In genomic region chr12:80131359-80132249, GRCm38 (mm10) we compare ENCODE assay signal across 9 mouse cellular contexts. TPM values are rescaled to one million over a fixed set of nuclear protein-coding genes. Genes with fewer than 3 reads are reported as not detected.
DNase-seq lines count a peak whose midpoint lies in the region; ATAC-seq and TF ChIP-seq lines count a peak whose summit lies in the region.
"Had no signal": no experiment of that assay in that cellular context is flagged by ENCODE, and none has a peak within 500 bp of the region (broad histone marks: within the 10 kb centered on the region; RNA-seq: fewer than 3 reads in every experiment).

No protein-coding gene starts in this region.

- no peak for TF ChIP-seq CTCF in CH12.LX (conservative IDR thresholded peaks at IDR 0.05 in 1 of 2, IDR thresholded peaks at IDR 0.05 in 1 of 2; ENCODE audit: low read depth in 2 of 2, low read length in 2 of 2)
- TF ChIP-seq CTCF in small intestine, adult 2 months (IDR thresholded peaks at IDR 0.05; ENCODE audit: extremely low read depth, insufficient read length, insufficient replicate concordance, low read depth, low read length) = no peak

- H3K4me2 ChIP-seq in CH12.LX (ENCODE audit: insufficient read depth, low read depth, poor library complexity, severe bottlenecking) = peak overlapping the region; percentile 90
- peak overlapping the region; percentile 88 for H3K4me2 ChIP-seq in forebrain, embryonic 16.5 days (ENCODE audit: low read length)
- H3K4me2 ChIP-seq in limb, embryonic 14.5 days (replicated peaks; ENCODE audit: low read depth, low read length, severe bottlenecking) = peak overlapping the region; percentile 88

- H3K4me1 ChIP-seq in heart, embryonic 10.5 days = peaks cover 53% of the 10 kb centered on the region
- H3K4me1 ChIP-seq in CH12.LX (ENCODE audit: control insufficient read depth in 1 of 2, insufficient read depth in 2 of 2) = peaks cover 13 to 39% of the 10 kb centered on the region in 2 experiments
- peaks cover 20% of the 10 kb centered on the region for H3K4me1 ChIP-seq in forebrain, embryonic 16.5 days (replicated peaks; ENCODE audit: control insufficient read depth, insufficient read depth, low read length)
- peaks cover 33% of the 10 kb centered on the region for H3K4me1 ChIP-seq in limb, embryonic 14.5 days (ENCODE audit: control insufficient read depth, insufficient read depth, low read length)
- H3K4me1 ChIP-seq in small intestine, adult 2 months (ENCODE audit: control insufficient read depth, insufficient read depth, insufficient read length, low read length) = peaks cover 28% of the 10 kb centered on the region

- 63% methylated on average over 17 of the region's 17 CpGs for WGBS in heart, embryonic 10.5 days
- WGBS in forebrain, embryonic 16.5 days = 43% methylated on average over 17 of the region's 17 CpGs
- 51% methylated on average over 17 of the region's 17 CpGs for WGBS in limb, embryonic 14.5 days
- WGBS in small intestine, adult 2 months = 33% methylated on average over 17 of the region's 17 CpGs

- TF ChIP-seq POLR2A in CH12.LX (IDR thresholded peaks at IDR 0.05; ENCODE audit: low read depth, low read length) = no peak; the same call in 1 of the 2 replicates
- TF ChIP-seq POLR2A in limb, embryonic 14.5 days (IDR thresholded peaks at IDR 0.05; ENCODE audit: borderline replicate concordance, extremely low read depth, insufficient read depth, insufficient read length) = no peak
- no peak for TF ChIP-seq POLR2A in small intestine, adult 2 months (IDR thresholded peaks at IDR 0.05; ENCODE audit: low read depth, low read length)

- dilution Hi-C loops in CH12.LX (cut with MboI; ENCODE audit: extremely low pct_ligation_motif_present, extremely low pct_unique_long_range_greater_than_20kb, low sequenced_read_pairs) = no loop called here

- peak overlapping the region; percentile 93 for H3K9ac ChIP-seq in CH12.LX (ENCODE audit: insufficient read depth, low read depth)
- H3K9ac ChIP-seq in forebrain, embryonic 16.5 days (replicated peaks; ENCODE audit: low read depth, low read length) = peak overlapping the region; percentile 77; the same call in 1 of the 2 replicates
- peak overlapping the region; percentile 94 for H3K9ac ChIP-seq in limb, embryonic 14.5 days (ENCODE audit: low read depth, low read length, severe bottlenecking)

- H3K27ac ChIP-seq in heart, embryonic 10.5 days = peak overlapping the region; percentile 100
- H3K27ac ChIP-seq in CH12.LX (ENCODE audit: insufficient read depth, low read depth) = peak overlapping the region; percentile 91
- H3K27ac ChIP-seq in forebrain, embryonic 16.5 days (ENCODE audit: low read length) = peak overlapping the region; percentile 84
- H3K27ac ChIP-seq in limb, embryonic 14.5 days (replicated peaks; ENCODE audit: low read depth, low read length) = peak overlapping the region; percentile 98
- H3K27ac ChIP-seq in small intestine, adult 2 months (ENCODE audit: insufficient read depth, low read depth, low read length) = peak overlapping the region; percentile 97

- no peak; the same call in 1 of the 2 replicates for TF ChIP-seq EP300 in CH12.LX (IDR thresholded peaks at IDR 0.05; ENCODE audit: low read length)

- 0 out of 2 replicates have a peak, but pooled peaks cover 3% of the 10 kb centered on the region for H3K27me3 ChIP-seq in heart, embryonic 10.5 days (ENCODE audit: insufficient read depth, poor library complexity, severe bottlenecking)
- no peaks in the 10 kb centered on the region for H3K27me3 ChIP-seq in CH12.LX (replicated peaks)
- H3K27me3 ChIP-seq in forebrain, embryonic 16.5 days (replicated peaks; ENCODE audit: control insufficient read depth, insufficient read depth, low read length) = no peaks in the 10 kb centered on the region
- no peaks in the 10 kb centered on the region for H3K27me3 ChIP-seq in limb, embryonic 14.5 days (ENCODE audit: control insufficient read depth, insufficient read depth, low read length)
- no peaks in the 10 kb centered on the region for H3K27me3 ChIP-seq in small intestine, adult 2 months (ENCODE audit: control insufficient read depth, insufficient read depth, low read length)
- H3K27me3 ChIP-seq: Patski had no signal

- no peak for ATAC-seq in forebrain, embryonic 16.5 days
- ATAC-seq in limb, embryonic 14.5 days (ENCODE audit: low FRiP score, low read depth) = no peak

- H3K9me3 ChIP-seq in heart, embryonic 10.5 days = no peaks in the 10 kb centered on the region
- no peaks in the 10 kb centered on the region for H3K9me3 ChIP-seq in CH12.LX (replicated peaks; ENCODE audit: low read length)
- no peaks in the 10 kb centered on the region for H3K9me3 ChIP-seq in forebrain, embryonic 16.5 days (ENCODE audit: control insufficient read depth, low read length)
- no peaks in the 10 kb centered on the region for H3K9me3 ChIP-seq in limb, embryonic 14.5 days (ENCODE audit: control insufficient read depth, low read length)

- H3K79me2 ChIP-seq in CH12.LX (replicated peaks; ENCODE audit: control insufficient read depth, extremely low read depth, insufficient read depth, poor library complexity, severe bottlenecking) = 0 out of 2 replicates have a peak, but pooled peaks cover 4% of the 10 kb centered on the region

- no peak for DNase-seq in heart, embryonic 10.5 days (ENCODE audit: low spot score)
- DNase-seq in heart, postnatal 4 days = no peak
- peak; percentile 43 for DNase-seq in CH12.LX (ENCODE audit: extremely low read depth)
- no peak for DNase-seq in limb, embryonic 14.5 days (ENCODE audit: low spot score)
- DNase-seq in urinary bladder, postnatal 14 days (ENCODE audit: low spot score) = no peak
- DNase-seq in gastrocnemius, postnatal 25 days = no peak

- in situ Hi-C loops in CH12.LX (cut with MboI; ENCODE audit: low pct_ligation_motif_present, low pct_unique_long_range_greater_than_20kb, low sequenced_read_pairs) = no loop called here

- peaks cover 5% of the 10 kb centered on the region; the same call in 1 of the 2 replicates for H3K36me3 ChIP-seq in heart, embryonic 10.5 days
- H3K36me3 ChIP-seq in CH12.LX (replicated peaks in 1 of 2; ENCODE audit: control insufficient read depth in 1 of 2, insufficient read depth in 1 of 2, low read length in 1 of 2) = peaks cover 12 to 21% of the 10 kb centered on the region in 2 experiments
- H3K36me3 ChIP-seq in forebrain, embryonic 16.5 days (ENCODE audit: control insufficient read depth, insufficient read depth) = no peaks in the 10 kb centered on the region
- H3K36me3 ChIP-seq in limb, embryonic 14.5 days (ENCODE audit: control insufficient read depth, insufficient read depth, low read length) = 0 out of 2 replicates have a peak, but pooled peaks cover 3% of the 10 kb centered on the region
- H3K36me3 ChIP-seq in small intestine, adult 2 months (ENCODE audit: control insufficient read depth, insufficient read depth, low read length) = no peaks in the 10 kb centered on the region

- TF ChIP-seq RAD21 in CH12.LX (IDR thresholded peaks at IDR 0.05; ENCODE audit: low read depth, low read length) = no peak; the same call in 1 of the 2 replicates

- peak overlapping the region; percentile 74 for H3K4me3 ChIP-seq in heart, embryonic 10.5 days
- peak overlapping the region; percentile 68 to 79 (median 69) for H3K4me3 ChIP-seq in CH12.LX (replicated peaks in 1 of 3; ENCODE audit: low read depth in 2 of 3, low read length in 2 of 3, poor library complexity in 1 of 3)
- peak overlapping the region; percentile 68 for H3K4me3 ChIP-seq in forebrain, embryonic 16.5 days (replicated peaks; ENCODE audit: low read length)
- H3K4me3 ChIP-seq in limb, embryonic 14.5 days (replicated peaks; ENCODE audit: low read length) = peak overlapping the region; percentile 60
- peak overlapping the region; percentile 74 for H3K4me3 ChIP-seq in small intestine, adult 2 months (ENCODE audit: low read depth, low read length)

TF ChIP-seq in CH12.LX, 34 proteins besides CTCF, POLR2A, EP300 and RAD21 (continues in another document):
- no peak for TF ChIP-seq MYC (IDR thresholded peaks at IDR 0.05; ENCODE audit: low read depth, low read length)
- TF ChIP-seq BHLHE40 (IDR thresholded peaks at IDR 0.05; ENCODE audit: low read depth, low read length) = no peak
- TF ChIP-seq CHD1 (IDR thresholded peaks at IDR 0.05; ENCODE audit: low read depth, low read length) = no peak
- no peak for TF ChIP-seq JUND (conservative IDR thresholded peaks at IDR 0.05; ENCODE audit: low read depth, low read length)
- no peak for TF ChIP-seq TBP (conservative IDR thresholded peaks at IDR 0.05; ENCODE audit: low read depth, low read length)
- no peak for TF ChIP-seq HCFC1 (IDR thresholded peaks at IDR 0.05; ENCODE audit: low read depth, low read length)
- TF ChIP-seq USF2 (conservative IDR thresholded peaks at IDR 0.05; ENCODE audit: low read depth, low read length) = no peak
- TF ChIP-seq POLR2AphosphoS2 (IDR thresholded peaks at IDR 0.05; ENCODE audit: low read depth, low read length) = no peak
- TF ChIP-seq USF1 (IDR thresholded peaks at IDR 0.05; ENCODE audit: low read depth, low read length) = no peak
- TF ChIP-seq UBTF (IDR thresholded peaks at IDR 0.05; ENCODE audit: low read depth, low read length) = 0 out of 2 replicates have a peak, but pooled peaks have one; percentile 24
- no peak for TF ChIP-seq GABPA (IDR thresholded peaks at IDR 0.05; ENCODE audit: insufficient replicate concordance, low read depth, low read length)
- peak; percentile 49; the same call in 1 of the 2 replicates for TF ChIP-seq MEF2A (IDR thresholded peaks at IDR 0.05; ENCODE audit: borderline replicate concordance, low read depth, low read length)
- no peak for TF ChIP-seq IRF4 (IDR thresholded peaks at IDR 0.05; ENCODE audit: low read depth, low read length)
- peak; percentile 39; the same call in 1 of the 2 replicates for TF ChIP-seq CHD2 (IDR thresholded peaks at IDR 0.05; ENCODE audit: low read length)
- TF ChIP-seq JUN (IDR thresholded peaks at IDR 0.05; ENCODE audit: insufficient read depth, low read depth, low read length) = no peak
- no peak for TF ChIP-seq MAZ (IDR thresholded peaks at IDR 0.05; ENCODE audit: low read depth, low read length)
- TF ChIP-seq RCOR1 (conservative IDR thresholded peaks at IDR 0.05; ENCODE audit: low read depth, low read length) = 0 out of 2 replicates have a peak, but pooled peaks have one; percentile 17
- TF ChIP-seq ZC3H11A (IDR thresholded peaks at IDR 0.05; ENCODE audit: low read depth, low read length) = no peak

RNA-seq across cellular contexts. Expression of gene Zfp36l1, which starts 18.8 kb away (rescaled TPM):
- 90.2 and 114 TPM in 2 replicates for polyA plus RNA-seq in heart, embryonic 10.5 days (2016; fragmentation: Nextera tagmentation; extraction: Ambion mirVana)
- total RNA-seq in heart, postnatal 4 days (2021) = 100 to 1,000 TPM; 174 to 188 TPM
- 42.3 and 50.7 TPM in 2 replicates for total RNA-seq in CH12.LX (2012; rRNA removed)
- 26.2 and 32.7 TPM in 2 replicates for total RNA-seq in CH12.LX (2014; rRNA removed)
- 175 and 192 TPM in 2 replicates for polyA plus RNA-seq in CH12.LX (2012; ENCODE audit: insufficient read length, low read depth)
- 22.6 and 26.7 TPM in 2 replicates for polyA plus RNA-seq in forebrain, embryonic 16.5 days (2015; fragmentation: Nextera tagmentation; extraction: Ambion mirVana)
- polyA plus RNA-seq in limb, embryonic 14.5 days (2012; rRNA removed) = 245 and 413 TPM in 2 replicates
- polyA plus RNA-seq in limb, embryonic 14.5 days (2014; fragmentation: Nextera tagmentation; extraction: Ambion mirVana) = 195 and 209 TPM in 2 replicates
- polyA plus RNA-seq in small intestine, adult 2 months (2012; rRNA removed) = 60.1 and 118 TPM in 2 replicates
- total RNA-seq in gastrocnemius, postnatal 25 days (2021) = 10 to 100 TPM; 23.0 to 27.2 TPM
